Mouse (Mus musculus) brain, adult 2 months (tissue): ENCODE measurements at regions not wholly inside any gene's neighbourhood (a gene's known extent, or its start where the extent isn't known, plus 50 kb on each side); places are given as distances from the start of the nearest gene placed in this dataset.

Experiments used
- DNase-seq: peaks from one replicate; pipeline ENCODE4 v3.0.0; 2011; ENCODE audit warnings: low read depth, low spot score

GRCm38 (mm10) chr5:73927534-73927933 lies 140.7 kb downstream of the Usp46 start:
- DNase-seq: peak; percentile 57

DNA sequence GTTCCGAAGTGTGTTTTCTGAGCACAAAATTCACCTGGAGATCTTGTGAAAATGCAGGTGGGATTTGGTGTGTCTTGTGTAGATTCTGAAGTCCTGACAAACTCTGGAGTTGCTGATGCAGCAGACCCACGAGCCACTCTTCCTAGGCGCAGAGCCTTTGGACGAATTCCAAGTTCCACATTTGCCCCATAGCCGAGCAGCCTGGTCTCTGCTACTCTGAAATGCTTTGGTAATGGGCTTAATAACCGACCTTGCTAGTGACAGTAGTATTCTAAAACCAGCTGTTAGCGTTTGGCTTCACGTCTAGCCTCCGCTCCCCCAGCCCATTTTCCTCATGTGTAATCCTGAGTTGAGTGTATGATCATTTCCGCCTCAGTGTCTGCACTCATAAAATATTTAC lies 139.5 kb downstream of the Usp46 start:
- no peak for DNase-seq

DNA sequence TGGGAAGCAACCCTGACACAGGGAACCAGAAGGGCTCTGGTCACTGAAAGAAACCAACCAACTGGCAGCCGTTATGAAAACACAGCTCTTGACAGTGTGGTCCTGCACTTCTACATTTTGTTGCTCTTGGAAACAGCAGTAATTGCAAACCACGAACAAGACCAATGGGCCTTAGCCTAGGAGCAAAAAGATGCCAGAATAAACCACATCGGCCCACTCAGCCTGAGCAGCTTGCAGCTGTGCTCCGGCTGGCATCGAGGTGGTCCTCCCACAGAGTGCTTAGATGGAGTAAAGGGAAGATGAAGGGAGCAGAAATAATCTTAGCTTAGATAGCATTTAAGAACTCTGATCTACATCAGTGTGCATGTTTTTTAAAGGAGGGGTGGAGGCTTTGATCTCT lies 138.0 kb downstream of the Usp46 start:
- peak; percentile 93 for DNase-seq

GRCm38 (mm10) chr5:73937799-73938198 lies 130.4 kb downstream of the Usp46 start:
- peak; percentile 55 for DNase-seq

DNA sequence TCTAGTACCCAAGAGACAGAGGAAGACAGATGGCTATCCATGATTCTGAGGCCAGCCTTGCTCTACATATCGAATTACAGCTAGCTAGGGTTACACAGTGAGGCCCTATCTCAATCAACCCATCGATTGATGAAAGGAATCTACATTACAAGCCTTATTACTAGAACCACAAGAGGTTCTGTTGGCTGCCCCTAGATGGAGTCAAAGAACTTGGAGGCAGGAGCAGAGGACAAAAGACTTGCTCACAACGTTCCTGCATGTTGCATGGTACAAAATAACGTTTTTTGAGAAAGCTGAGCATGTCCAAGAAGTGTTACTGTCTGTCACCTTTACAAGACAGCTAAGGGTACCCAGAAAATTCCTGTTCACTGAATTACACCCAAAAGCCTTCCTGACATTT lies 129.8 kb downstream of the Usp46 start:
- DNase-seq: peak; percentile 51

- DNase-seq: peak; percentile 76
These were observed 125.3 kb downstream of the Usp46 start for GRCm38 (mm10) chr5:73942950-73943349.

GRCm38 (mm10) chr5:73945671-73946070 lies 122.6 kb downstream of the Usp46 start:
- DNase-seq: no peak

DNA sequence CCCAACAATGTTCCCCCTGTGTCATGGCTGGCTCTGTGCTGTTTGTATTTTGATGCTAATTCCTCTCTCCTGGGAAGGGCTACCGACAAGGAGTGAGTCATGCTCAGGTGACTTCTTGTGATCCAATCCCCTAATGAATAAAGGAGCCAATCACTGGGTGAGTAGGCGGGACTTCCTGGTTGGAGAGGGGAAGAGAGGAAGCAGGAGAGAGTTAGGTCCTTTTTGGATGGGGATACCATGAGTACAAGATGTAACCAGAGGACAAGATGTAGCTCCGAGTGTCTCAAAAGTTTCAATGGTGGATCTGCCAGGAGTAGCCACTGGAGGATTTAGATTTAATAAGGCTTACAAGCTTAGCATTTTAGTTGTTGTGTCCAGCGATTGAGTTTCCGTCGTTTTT lies 122.1 kb downstream of the Usp46 start:
- no peak for DNase-seq

DNA sequence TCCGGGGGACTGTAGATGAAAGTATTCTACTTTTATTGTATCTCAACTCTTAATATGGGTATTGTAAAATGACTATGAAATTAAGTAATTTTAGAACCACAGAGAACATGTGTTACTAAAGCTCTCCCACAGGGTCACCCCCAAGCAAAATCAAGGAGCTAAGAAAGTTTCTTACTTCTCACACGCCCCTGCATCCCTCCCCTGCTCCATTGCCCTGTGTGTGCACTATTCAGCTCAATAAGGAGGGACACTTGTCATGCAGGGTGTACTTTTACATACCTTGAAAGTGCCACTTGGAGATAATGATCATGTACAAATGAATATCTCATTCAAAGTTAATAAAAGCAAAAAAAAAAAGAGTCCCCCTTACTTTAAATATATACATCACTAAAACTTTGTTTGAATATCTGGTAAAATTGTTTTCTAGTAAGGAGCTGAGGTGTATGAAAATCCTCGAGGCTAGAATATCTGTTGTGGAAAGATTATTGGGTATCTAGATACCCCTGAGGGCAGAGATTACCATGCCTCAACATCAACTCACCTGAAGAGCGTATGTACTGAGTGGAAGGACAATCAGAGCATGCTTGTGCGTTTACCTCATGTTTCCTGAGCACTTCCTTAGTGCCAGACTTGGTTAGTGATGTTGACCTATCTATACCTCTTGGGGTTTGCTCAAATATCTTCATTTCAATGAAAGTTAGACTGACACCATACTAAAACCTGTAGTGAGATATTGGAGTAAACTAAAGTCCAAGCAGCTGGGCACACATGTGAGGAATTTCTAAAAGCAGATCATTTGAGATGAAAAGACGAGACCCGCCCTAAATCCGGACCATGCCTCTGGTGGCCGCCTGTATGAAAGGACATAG lies 120.0 kb downstream of the Usp46 start:
- DNase-seq: no peak
